Mouse (Mus musculus): ENCODE measurements around the gene Plekhg3.

- no peak for TF ChIP-seq POLR2A (IDR thresholded peaks at IDR 0.05; ENCODE audit: borderline replicate concordance, low read depth, low read length)
- no peak for TF ChIP-seq CTCF (IDR thresholded peaks at IDR 0.05; ENCODE audit: low read depth, low read length)
Observed at GRCm38 (mm10) chr12:76608241-76608640, 77.5 kb downstream of the Plekhg3 start.

All from bone marrow macrophage, adult 2 months (primary cell).